Mouse (Mus musculus) ovary, adult 18-20 months (tissue): ENCODE data around the gene 1600002K03Rik.
"Not testable (repeated sequence)": the region's sequence is repeated elsewhere in the genome, so short reads cannot be mapped to it uniquely, and the experiment has no call there.

ENCODE experiments used
- DNase-seq: peaks from one replicate; pipeline ENCODE4 v3.0.0; 2022; ENCODE audit warnings: low spot score, mixed read lengths

1600002K03Rik gene

DNA sequence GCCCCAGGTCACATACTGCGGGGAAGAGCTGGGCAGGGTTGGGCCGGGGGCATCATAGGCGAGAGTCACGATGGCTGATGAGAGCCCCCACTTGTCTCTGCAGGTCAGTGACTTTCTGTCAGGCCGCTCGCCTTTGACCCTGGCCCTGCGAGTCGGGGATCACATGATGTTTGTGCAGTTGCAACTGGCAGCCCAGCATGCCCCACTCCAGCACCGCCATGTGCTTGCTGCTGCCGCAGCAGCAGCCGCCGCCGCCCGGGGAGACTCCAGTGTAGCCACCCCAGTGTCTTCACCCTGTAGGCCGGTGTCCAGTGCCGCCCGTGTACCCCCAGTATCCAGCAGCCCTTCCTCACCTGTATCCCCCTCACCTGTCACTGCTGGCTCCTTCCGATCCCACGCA is 19.0 kb upstream of the 1600002K03Rik start:
- no peak for DNase-seq

DNA sequence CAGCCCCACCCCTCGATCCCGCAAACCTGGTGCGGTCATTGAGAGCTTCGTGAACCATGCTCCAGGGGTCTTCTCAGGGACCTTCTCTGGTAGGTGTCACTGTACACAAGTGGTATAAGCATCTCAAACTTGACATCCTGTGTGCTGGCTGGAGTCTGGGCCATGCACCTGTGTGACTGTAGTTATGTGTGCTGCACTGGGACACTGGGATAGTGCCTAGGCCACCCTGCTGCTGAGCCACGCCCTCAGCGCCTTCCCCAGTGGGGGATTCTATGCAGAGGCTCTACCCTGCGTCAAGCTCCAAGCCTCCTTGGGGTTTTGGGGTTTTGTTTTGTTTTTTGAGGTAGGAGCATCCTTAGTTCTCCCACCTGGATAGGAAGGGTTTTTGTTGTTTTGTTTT is 18.4 kb upstream of the 1600002K03Rik start:
- DNase-seq = no peak

DNA sequence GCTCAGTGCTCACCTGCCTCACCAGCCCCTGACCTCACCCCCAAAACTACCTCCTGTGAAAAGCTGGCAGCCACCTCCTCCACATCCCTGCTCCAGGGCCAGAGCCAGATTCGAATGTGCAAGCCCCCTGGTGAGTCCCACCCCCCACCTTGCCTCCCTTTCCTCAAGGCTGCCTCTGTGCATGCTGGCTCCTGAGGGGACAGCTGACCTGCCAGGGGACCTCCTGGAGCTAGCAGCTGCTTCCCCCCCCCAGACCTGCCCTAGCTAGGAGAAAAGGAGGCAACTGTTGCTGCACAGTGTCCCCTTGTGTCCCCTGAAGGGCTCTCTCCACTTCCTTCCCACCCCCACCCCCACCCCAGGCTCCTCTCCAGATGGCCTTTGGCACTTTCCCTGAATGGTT is 17.5 kb upstream of the 1600002K03Rik start:
- no peak for DNase-seq

DNA sequence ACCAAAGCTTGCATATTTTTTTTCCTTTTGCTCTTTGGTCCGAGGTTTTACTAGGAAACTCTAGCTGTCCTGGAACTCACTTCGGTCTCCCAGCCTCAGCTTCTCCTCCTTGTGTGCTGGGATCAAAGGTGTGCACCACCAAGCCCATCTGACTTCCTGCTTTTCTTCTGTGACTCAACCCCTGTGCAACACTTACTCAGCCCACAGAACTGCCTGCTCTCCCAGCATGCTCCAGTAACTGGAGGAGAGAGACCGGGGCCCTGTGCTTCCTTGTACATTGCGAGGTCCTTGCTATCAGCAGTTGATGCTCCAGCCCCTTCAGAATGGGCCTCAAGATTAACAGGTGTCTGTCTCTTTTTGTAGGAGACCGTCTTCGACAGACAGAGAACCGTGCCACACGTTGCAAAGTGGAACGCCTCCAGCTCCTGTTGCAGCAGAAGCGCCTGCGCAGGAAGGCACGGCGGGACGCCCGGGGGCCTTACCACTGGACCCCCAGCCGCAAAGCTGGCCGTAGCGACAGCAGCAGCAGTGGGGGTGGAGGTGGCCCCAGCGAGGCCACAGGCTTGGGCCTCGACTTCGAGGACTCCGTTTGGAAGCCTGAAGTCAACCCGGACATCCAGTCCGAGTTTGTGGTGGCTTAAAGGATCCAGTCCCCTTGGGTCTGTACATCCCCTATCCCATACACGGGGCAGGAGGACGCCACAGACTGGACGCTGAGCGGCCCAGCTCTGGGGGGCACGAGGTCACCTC is 16.6 kb upstream of the 1600002K03Rik start:
- no peak for DNase-seq

DNA sequence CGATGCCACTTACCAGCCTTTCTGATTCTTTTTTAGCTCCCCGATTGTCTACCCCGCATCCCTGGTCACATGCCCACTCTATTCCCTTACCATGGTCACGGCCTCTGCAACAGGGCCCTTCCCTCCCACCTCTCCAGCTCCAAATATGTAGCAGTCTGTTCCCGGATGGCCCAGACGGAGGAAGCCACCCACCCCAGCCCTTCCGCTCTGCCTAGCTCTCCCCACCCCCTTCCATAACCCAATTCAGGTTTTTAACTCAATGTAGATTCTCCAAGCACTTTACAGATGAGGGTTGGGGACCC is 16.0 kb upstream of the 1600002K03Rik start:
- no peak for DNase-seq

DNA sequence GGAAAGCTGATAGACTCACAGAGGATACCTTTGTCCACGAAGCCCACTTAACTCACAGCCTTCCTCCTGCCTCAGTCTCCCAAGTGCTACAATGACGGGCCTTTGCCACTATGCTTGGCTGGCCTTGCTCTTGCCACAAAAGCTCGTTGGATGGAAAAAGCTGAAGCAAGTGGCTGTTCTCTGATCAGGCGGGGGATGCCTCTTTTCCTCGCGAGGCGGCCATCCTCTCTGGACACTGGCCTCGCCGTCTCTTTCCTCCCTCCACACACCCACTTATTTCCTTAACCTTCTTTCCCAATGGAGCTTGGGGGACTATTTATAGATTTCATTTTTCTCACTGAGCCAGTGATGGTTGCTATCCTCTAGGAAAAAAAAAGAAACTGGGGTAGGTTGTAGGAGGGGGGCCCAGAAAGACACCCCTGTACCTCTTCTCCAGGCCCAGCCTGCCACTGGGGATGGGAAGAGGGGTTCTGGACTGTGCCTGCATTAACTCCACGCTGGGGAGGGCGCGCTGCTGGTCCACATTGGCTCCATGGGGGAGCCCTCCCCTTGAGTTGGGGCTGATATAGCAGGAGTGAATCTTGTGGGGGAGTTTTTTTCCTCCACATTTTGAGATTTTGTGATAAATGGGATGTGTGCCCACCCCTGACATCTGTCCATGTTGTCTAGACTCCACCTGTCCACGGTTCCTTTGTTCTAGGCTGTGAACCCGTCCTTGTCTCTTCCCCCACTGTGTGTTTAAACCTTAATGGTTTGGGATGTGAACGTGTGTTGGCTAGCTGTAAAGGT is 15.4 kb upstream of the 1600002K03Rik start:
- DNase-seq = no peak

DNA sequence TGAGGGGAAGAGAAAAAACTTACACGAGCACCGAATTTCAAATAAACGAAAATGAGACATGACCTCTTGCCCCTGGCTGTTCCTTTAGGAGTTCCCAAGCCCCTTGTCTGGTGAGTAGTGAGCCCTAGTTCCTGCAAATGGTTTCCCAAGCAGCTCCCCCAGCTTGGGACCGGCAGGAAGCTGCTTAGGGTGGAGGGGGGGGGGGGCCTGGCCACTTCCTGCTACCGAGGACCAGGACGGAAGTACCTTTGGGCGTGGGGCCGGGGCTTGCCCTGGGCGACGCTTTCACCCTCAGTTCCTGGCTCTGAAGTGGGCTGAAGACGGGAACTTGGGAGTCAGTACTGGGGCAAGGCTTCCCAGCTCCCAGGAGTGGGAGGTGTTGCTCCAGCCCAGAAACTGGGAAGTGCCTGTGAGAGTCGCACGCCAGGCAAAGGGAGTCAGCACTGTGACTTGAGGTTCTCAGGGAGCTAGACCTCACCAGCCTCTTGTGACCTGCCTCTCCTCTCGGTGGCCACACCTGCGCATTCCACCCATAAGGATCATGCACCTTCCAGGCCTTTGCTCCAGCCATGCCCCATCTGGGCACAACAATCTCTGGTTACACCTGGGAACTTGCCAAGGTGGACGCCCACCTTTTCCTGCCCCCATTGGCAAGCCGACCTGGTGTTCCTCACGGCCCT is 14.3 kb upstream of the 1600002K03Rik start:
- DNase-seq = no peak

DNA sequence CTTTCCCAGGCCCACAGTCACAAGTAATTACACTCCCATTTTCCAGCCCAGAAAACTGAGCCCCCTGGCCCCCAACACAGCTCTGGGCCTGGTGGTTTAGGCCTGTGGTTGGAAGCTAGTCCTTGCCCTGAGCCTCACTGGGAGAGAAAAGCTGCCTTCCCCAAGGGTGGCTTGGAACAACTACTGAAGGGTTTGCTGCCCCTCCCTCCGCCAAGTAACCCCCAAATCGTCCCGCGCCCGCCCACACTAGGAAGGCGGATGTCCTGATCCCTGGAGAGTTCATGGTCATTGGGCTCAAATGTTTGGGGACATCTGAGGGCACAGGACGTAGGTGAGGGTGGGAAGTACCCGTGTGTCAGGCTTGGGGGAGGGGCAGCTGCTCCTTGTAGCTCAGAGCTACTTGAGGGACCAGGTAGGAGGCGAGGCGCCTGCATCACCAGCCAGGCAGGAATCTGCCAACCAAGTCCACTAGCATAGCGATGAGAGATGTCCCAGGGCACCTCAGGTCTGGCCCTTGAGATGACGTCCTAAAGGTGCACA is 13.7 kb upstream of the 1600002K03Rik start:
- DNase-seq = no peak

DNA sequence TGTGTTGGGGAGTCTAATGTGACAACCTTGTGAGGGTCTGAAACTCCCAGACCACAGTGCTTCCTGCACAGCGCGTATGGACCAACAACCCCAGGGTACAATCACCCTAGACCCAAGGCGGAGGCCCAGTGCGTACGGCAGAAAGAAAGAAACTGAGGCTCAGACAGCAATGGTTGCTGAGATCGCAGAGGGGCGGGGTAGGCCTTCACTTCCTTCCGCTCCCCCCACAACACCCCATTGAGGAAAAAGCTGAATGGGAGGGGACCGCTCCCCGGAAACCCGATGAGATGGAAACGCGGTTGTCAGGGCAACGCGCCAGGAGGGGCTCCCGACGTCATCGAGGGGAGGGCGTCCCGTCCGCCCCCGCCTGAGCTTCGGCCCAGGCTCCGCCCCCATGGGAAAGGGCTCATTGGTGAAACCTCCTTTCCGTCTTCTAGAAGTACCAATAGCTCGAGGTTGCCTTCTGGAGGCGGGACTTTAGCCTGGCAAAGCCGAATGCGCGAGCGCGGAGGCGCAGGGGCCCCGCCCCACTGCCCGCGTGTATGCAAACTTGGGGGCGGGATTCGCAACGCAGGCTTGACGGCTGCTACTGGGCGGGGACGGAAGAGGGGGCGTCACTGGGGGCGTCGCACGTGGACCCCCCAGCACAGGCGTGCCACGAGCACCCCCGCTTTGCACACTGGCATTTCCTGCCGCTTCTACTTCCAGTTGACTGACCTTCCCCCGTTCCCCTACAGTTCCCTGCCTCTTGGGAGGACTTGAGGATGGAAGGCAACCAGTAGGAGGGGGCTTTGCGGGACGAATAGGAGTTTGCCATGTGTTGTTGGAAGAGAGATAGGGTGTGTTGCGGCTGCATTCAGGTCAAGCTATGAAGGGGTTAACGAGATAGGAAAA is 12.9 kb upstream of the 1600002K03Rik start:
- DNase-seq = peak; percentile 98

DNA sequence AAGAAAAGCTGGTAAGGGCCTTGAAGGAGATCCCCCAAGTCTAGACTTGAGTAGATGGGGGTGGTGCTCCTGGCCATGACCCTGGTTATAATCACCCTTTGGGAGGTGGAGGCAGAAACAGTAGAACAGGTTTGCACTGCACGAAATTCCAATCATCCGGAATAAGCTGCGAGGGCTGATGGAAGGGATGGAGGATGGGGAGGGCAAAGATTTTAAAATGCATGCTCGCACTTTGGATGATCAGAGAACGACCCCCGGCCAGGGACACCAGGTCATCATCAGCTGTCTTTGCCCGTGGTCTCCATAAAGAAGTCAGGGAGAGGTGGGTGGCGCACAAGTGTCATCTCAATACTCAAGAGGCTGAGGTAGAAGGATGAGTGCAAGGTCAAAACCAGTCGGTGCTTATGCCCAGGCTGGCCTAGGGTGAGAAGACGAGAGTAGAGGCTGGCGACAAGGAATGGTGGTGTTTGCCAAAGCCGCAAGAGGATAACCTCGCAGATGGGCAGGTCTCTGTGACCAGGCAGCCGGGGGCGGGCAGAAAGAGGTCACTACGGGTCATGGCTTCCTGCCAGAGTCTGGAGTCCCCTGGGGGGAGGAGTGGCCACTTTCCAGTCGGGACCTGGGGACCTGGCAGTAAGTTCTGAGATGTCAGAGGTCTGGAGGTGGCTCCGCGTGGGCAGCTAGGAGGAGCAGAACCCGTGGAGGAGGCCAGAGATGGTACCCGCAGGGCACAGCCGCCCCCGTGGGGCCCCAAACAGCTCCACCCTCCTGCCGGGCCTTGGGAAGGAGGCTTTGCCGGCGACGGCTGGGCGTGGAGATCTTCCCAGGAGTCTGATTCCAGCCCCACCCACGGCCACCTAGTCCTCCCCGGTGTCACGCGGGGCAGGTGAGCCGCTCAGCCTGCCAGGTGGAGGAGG is 12.0 kb upstream of the 1600002K03Rik start:
- DNase-seq = peak; percentile 84

DNA sequence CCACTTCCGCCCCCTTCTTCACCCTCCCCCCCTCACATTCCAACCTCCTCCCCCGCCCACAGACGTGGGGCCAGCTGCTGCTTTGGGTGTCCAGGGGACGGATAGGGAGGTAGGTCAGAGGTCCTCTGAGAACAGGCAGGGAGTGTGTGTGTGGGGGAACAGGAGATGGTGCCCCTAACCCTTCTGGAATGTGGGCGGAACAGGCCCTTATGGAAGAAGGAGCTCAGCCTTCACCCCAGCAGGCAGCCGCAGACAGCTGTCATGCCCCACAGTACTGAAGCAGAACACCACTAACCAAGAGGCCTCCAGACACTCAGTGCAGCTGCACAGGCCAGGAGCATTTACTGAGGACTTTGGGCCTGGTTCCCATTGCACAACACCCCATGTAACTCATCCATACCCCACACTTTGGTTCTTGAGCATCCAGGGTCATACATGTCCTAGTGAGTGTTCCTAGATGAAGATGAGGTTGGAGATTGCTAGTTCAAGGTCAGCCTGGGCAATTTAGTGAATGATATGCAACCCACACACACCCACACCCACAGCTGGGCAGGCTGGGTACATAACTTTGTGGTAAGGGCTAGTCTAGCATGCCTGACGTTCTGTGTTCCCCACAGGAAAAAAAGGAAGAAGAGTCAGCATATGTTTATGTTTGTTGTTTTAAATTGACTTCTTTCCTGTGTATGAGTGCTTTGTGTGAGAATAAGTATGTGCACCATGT is 11.1 kb upstream of the 1600002K03Rik start:
- DNase-seq = no peak

DNA sequence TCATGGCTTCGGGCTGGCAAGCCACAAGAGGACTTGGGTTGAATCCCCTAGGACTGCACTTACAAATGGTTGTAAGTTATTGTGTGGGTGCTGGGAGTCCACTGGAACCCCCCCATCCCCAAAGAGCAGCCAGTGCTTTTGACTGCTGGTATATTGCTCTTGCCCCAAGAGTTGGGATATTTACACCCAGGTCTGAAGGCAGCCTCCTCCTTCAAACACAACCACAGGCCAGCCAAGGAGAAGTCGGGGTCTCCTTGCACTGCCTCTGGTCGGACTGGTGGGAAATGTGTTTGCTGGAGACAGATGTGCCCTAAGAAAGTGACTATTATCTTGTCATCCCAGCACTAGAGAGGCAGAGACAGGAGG is 10.5 kb upstream of the 1600002K03Rik start:
- DNase-seq = no peak

DNA sequence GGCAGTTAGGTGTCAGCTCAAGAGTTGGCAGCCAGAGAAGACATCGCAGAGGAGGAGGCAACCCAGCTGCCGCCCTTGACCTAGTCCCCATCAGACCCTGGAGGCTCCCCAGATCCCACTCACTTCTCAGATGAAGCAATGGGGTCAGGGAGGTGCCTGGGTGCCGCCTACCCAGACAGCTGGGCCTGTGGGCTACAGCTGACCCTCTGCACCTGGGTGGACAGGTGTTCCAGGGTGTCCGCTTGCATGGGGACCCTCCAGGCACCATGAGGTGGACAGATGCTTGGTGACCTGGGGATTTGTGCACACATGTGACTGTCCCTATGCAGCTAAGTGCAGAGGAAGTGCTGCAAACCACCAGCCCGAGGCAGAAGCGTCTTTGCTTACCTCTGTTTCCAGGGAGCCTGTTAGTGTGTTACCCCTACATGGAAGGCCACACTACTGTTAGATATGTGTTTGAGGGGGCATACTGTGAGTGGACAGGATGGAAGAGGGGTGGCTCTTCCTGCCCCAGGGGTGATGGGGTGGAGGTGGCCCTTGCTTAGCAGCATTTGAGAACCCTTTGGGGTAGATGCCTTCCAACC is 9.9 kb upstream of the 1600002K03Rik start:
- no peak for DNase-seq

DNA sequence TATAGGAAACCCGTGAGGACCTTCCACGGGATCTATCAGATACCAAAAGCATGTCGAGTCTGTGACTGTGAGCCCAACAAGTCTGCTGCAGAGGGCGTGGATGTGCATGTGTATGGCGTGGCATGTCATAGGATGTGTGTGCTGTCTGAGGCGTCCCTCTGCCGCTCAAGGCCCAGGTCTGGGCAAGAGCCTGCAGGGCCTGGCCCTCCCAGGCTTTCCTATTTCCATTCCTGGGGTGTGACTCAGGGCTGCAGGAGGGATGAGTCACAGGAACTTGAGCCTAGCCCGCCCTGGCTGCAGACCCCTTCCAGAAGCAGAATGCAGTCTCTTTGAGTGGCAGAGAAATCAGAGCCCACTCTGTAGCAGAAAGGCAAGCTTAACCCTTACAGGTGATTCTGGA is 9.0 kb upstream of the 1600002K03Rik start:
- DNase-seq = no peak

DNA sequence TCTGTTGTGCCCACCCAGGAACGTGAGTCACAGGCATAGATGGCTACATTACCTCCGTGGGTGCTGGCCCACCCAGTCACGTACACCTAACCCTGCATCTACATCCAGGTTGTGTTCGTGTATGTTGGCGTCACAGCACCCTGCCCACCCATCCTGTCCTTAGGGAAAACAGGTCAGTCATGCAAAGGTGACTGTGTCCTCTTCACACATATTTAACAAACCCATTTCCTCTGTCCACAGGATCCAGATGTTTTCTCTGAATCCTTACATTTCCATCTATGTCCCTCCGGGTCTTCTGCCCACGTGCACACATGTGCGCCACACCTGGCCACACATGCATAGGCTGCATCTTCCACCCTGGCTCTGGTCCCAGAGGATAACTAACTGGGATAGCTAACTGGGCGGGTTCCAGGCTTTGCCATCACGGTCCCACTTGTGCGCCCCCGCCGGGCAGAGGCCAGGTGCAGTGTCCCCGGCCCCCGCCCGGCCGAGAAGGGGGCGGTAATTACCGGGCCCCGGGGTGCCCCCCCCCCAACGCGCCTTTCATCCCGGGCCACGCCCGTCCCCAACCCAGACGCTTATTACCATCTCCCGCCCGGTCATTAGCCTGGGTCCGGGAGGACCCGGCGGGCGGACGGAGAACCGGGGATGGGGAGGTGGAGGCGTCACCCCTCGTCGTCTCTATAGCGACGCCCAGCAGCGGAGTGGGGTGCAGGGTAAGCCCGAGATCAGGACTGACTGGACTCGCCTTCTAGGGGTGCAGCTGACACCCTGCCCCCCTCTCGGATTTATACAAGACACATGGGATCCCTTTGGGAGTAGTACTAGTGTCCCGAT is 8.4 kb upstream of the 1600002K03Rik start:
- no peak for DNase-seq

DNA sequence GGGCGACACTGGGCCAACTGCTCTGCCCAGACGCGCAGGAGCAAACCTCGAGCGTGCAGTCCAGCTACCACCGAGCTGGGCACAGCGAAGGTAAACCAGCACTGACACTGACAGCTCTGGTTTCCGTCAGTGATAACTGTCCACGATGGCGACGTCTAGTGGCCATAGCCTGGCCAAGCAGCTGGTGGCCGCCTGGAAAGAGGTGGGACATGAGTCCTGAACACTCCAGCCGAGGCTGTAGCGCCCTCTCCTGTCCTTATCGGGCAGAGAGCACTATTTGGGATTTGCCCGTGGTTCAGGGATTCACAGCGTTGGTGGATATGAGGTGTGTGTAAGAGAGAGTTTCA is 7.8 kb upstream of the 1600002K03Rik start:
- peak; percentile 92 for DNase-seq

DNA sequence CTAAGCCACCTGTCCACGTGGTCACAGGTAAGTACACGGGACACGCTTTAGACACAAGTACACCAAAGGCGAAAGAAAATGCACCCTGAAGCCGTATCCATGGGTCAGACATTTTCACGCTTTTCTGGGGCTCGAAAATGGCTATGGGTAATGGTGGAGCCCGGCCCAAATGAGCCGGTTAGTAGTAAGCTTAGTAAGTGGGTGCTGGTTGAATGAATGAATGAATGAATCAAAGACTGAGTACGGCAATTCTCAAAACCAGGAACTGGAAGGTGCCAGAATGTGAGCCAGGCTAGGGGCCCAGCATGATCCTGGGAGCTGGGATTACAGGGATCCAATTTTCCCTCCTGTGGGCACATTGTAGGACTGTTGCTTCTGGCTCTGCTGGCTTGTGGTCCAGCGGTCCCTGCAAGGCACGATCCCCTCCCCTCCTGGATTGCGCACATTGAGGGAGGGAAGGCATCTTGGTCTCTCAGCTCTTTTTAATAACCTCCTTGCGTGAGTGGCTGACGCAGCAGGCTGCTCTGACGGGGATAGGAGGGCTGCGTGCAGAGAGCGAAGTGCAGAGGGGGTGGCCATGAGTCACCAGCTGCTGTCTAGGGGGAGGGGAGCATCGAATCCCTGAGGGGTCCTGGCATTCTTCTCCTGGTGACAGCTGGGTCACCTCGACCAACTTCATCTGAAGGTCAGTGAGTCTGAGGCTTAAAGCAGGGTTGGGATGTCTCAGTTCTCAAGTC is 7.2 kb upstream of the 1600002K03Rik start, which contains the start of gene Cirbp:
Cirbp (plus strand) TSS at position 594 of the 737 bp plus-strand sequence.
- peak; percentile 67 for DNase-seq

DNA sequence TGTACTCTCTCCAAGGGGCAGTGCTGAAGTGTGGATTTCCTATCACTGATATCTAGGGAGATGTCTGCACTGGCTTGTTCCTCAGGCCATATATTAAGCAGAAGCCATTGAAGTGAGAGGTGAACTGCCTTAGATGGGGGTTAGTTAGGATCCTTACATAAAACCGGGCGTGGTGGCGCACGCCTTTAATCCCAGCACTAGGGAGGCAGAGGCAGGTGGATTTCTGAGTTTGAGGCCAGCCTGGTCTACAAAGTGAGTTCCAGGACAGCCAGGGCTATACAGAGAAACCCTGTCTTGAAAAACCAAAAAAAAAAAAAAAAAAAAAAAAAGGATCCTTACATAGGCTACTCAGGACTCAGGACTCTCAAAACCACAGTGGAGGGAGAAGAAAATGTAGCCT is 6.6 kb upstream of the 1600002K03Rik start:
- DNase-seq = not testable (repeated sequence)
